ENCODE assay signal across 7 mouse cellular contexts in the genomic region with DNA sequence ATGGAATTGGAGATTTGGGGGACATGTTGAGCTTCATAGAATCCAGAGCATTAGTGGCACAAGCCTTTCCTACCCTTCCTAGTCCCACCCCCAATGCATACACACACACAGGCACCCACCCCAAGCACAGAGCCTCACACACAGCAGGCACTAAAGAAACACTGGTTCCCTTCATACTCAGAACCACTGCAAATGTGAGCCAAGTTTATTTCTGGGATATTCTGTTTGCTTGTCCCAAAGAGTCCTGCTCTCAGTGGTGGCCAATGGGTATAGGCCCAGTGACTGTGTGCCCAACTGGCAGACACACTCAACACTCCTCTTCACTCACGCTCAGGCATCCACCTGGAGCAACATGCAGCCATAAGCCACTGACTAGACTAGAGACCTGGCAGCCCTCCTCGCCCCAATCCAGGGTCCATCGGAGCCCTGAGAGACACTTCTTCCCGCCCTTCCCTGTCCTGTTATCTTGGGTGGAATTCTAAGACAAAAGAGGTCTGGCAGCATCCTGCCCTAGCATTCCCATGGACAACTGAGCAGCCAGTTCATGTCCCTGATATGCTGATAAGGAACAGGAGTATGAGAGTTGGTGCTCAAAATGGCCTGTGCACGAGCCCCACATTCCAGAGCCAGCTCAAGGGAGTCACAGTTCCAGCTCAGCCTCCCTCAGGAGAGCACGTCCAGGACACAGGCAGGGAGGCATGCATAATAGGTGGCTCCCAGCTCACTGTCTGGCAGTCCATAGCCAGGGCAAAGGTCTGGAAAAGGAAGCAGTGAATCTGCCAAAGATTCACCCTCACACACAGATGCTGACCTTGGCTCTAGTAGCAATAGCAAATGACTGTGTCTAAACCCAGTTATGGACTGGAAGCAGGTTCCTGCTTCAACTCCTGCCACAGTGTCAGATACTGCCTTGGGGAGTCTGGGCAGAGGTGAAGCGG. TPM values are rescaled to one million over a fixed set of nuclear protein-coding genes. Genes with fewer than 3 reads are reported as not detected.
DNase-seq lines count a peak whose midpoint lies in the region; ATAC-seq and TF ChIP-seq lines count a peak whose summit lies in the region.

No protein-coding gene starts in this region.

- H3K27ac ChIP-seq in left cerebral cortex, adult 2 months: peak overlapping the region; percentile 6; the same call in 1 of the 2 replicates
- H3K27ac ChIP-seq in embryonic facial prominence, embryonic 10.5 days (replicated peaks): no peak overlapping the region
- peak overlapping the region; percentile 84 for H3K27ac ChIP-seq in liver, postnatal 0 days (ENCODE audit: low read depth)

- no peaks in the 10 kb centered on the region for H3K9me3 ChIP-seq in embryonic facial prominence, embryonic 10.5 days
- H3K9me3 ChIP-seq in liver, postnatal 0 days (ENCODE audit: low read length): no peaks in the 10 kb centered on the region

- H3K4me1 ChIP-seq in embryonic facial prominence, embryonic 10.5 days: peaks cover 90% of the 10 kb centered on the region
- H3K4me1 ChIP-seq in liver, postnatal 0 days (ENCODE audit: insufficient read depth): peaks cover 64% of the 10 kb centered on the region

- no peak for DNase-seq in left cerebral cortex, adult 2 months (ENCODE audit: extremely low spot score in 1 of 2, low spot score in 2 of 2)
- DNase-seq in left cerebral cortex, postnatal 25 days (ENCODE audit: low spot score in 2 of 2): no peak
- no peak for DNase-seq in embryonic facial prominence, embryonic 10.5 days (ENCODE audit: low spot score)
- DNase-seq in kidney, adult 11 months: peak; percentile 92
- DNase-seq in liver, postnatal 0 days: no peak
- no peak for DNase-seq in ovary, adult 18-20 months (ENCODE audit: low spot score)
- DNase-seq in frontal cortex, postnatal 36 days (ENCODE audit: low spot score in 2 of 2): no peak

- peak overlapping the region; percentile 86 for H3K4me2 ChIP-seq in liver, postnatal 0 days (ENCODE audit: low read depth, low read length)

- peak; percentile 56 for ATAC-seq in liver, postnatal 0 days

- no peak for TF ChIP-seq CTCF in left cerebral cortex, adult 2 months (IDR thresholded peaks at IDR 0.05)
- no peak for TF ChIP-seq CTCF in liver, postnatal 0 days (IDR thresholded peaks at IDR 0.05; ENCODE audit: low read depth)

- no peak overlapping the region for H3K4me3 ChIP-seq in left cerebral cortex, adult 2 months
- peak overlapping the region; percentile 87; the same call in 1 of the 2 replicates for H3K4me3 ChIP-seq in embryonic facial prominence, embryonic 10.5 days
- H3K4me3 ChIP-seq in liver, postnatal 0 days (ENCODE audit: low read depth, low read length): no peak overlapping the region

- 68% methylated on average over 7 of the region's 7 CpGs for WGBS in embryonic facial prominence, embryonic 10.5 days
- 59% methylated on average over 7 of the region's 7 CpGs for WGBS in liver, postnatal 0 days (ENCODE audit: insufficient replicate concordance)

- H3K27me3 ChIP-seq in embryonic facial prominence, embryonic 10.5 days (replicated peaks; ENCODE audit: low read depth, poor library complexity, severe bottlenecking): no peaks in the 10 kb centered on the region
- peaks cover 26% of the 10 kb centered on the region for H3K27me3 ChIP-seq in liver, postnatal 0 days (ENCODE audit: insufficient read depth, low read length)

- intact Hi-C loops in left cerebral cortex, adult 2 months (cut with DNase I): no loop called here
- intact Hi-C loops in left cerebral cortex, postnatal 25 days (cut with DNase I): no loop called here

- no peak for TF ChIP-seq EP300 in liver, postnatal 0 days (IDR thresholded peaks at IDR 0.05; ENCODE audit: low read depth)

- H3K9ac ChIP-seq in liver, postnatal 0 days (replicated peaks): peak overlapping the region; percentile 21

- H3K36me3 ChIP-seq in embryonic facial prominence, embryonic 10.5 days (replicated peaks): peaks cover 7% of the 10 kb centered on the region; the same call in 1 of the 2 replicates
- H3K36me3 ChIP-seq in liver, postnatal 0 days (replicated peaks; ENCODE audit: insufficient read depth, low read length): no peaks in the 10 kb centered on the region

RNA-seq across cellular contexts. Expression of gene Bcar1, which starts 14.1 kb away (rescaled TPM):
- total RNA-seq in left cerebral cortex, adult 2 months (2021): 10 to 100 TPM; 49.3 to 54.2 TPM
- total RNA-seq in left cerebral cortex, postnatal 25 days (2021): 10 to 100 TPM; 50.6 to 51.7 TPM
- polyA plus RNA-seq in embryonic facial prominence, embryonic 10.5 days (2016; fragmentation: Nextera tagmentation; extraction: Ambion mirVana): 61.1 and 62.4 TPM in 2 replicates
- polyA plus RNA-seq in liver, postnatal 0 days (2015; fragmentation: Nextera tagmentation; extraction: Ambion mirVana): 9.9 and 11.6 TPM in 2 replicates

RNA-seq across cellular contexts. Expression of gene Ctrb1, which starts 38.7 kb away (rescaled TPM):
- total RNA-seq in left cerebral cortex, adult 2 months (2021): not detected
- total RNA-seq in left cerebral cortex, postnatal 25 days (2021): not detected
- not detected in 2 replicates for polyA plus RNA-seq in embryonic facial prominence, embryonic 10.5 days (2016; fragmentation: Nextera tagmentation; extraction: Ambion mirVana)
- 0.13 and 38.9 TPM in 2 replicates for polyA plus RNA-seq in liver, postnatal 0 days (2015; fragmentation: Nextera tagmentation; extraction: Ambion mirVana)
